Mouse (Mus musculus) G1E (cell line): ENCODE measurements around the gene Gmppa. TPM values are rescaled to one million over a fixed set of nuclear protein-coding genes. Genes with fewer than 3 reads are reported as not detected.

Experiments used
- ATAC-seq: 2 replicates; pipeline ENCODE4 v1.8.0; 2016; ENCODE audit warnings: mild to moderate bottlenecking; ENCODE audit not compliant: insufficient number of reproducible peaks, poor library complexity, low FRiP score, severe bottlenecking; ENCODE audit errors: extremely low read depth
- DNase-seq: peaks from one replicate; pipeline ENCODE4 v3.0.0; 2012; ENCODE audit warnings: low spot score
- H3K27me3 ChIP-seq: 2 replicates; pipeline ENCODE4 v1.6.1; 2012; ENCODE audit warnings: mild to moderate bottlenecking, low read length, inconsistent platforms; ENCODE audit not compliant: insufficient read depth
- H3K36me3 ChIP-seq: replicated peaks from 2 replicates; pipeline ENCODE3; 2012; ENCODE audit warnings: mild to moderate bottlenecking, inconsistent platforms
- H3K4me1 ChIP-seq: 2 replicates; pipeline ENCODE4 v1.6.1; 2012; ENCODE audit warnings: low read depth, low read length, inconsistent platforms, mixed read lengths; ENCODE audit not compliant: insufficient read depth
- H3K4me3 ChIP-seq: 2 replicates; pipeline ENCODE4 v1.5.1; 2012; ENCODE audit warnings: low read depth, mild to moderate bottlenecking, inconsistent platforms, low read length, moderate library complexity, mixed read lengths
- H3K9me3 ChIP-seq: replicated peaks from 2 replicates; pipeline ENCODE4 v1.6.1; 2012; ENCODE audit warnings: inconsistent platforms
- CTCF ChIP-seq: IDR thresholded peaks from 2 replicates; pipeline ENCODE4 v1.5.1; 2012; ENCODE audit warnings: low read depth, low read length, inconsistent platforms, mixed read lengths
- GATA1 ChIP-seq: IDR thresholded peaks from 2 replicates; pipeline ENCODE4 v1.6.1; 2012; ENCODE audit warnings: borderline replicate concordance, low read length, inconsistent platforms, mixed read lengths
- GATA2 ChIP-seq: IDR thresholded peaks from 2 replicates; pipeline ENCODE4 v1.6.1; 2012; ENCODE audit warnings: low read depth, low read length, inconsistent platforms, borderline replicate concordance
- POLR2AphosphoS5 ChIP-seq: IDR thresholded peaks from 2 replicates; pipeline ENCODE4 v1.6.1; 2012; ENCODE audit warnings: low read depth, low read length, inconsistent platforms; ENCODE audit not compliant: insufficient replicate concordance
- TAL1 ChIP-seq: conservative IDR thresholded peaks from 2 replicates; pipeline ENCODE4 v1.6.1; 2012; ENCODE audit warnings: low read depth, low read length, inconsistent platforms, mixed read lengths
- polyA plus RNA-seq: library from polyadenylated mRNA; stranded (reverse); fragments of >175 nt; gene quantifications from 2 replicates; pipeline ENCODE4 v1.2.3, GENCODE M21; 2012
- total RNA-seq, 2 experiments: library from RNA; stranded (forward) in 1 of 2; stranded (reverse) in 1 of 2; fragments of 200-1000 nt in 1 of 2; fragments of >200 nt in 1 of 2; fragmentation: Nextera tagmentation in 1 of 2; gene quantifications; 2 replicates each; pipeline ENCODE4 v1.2.3; 2014 to 2017

Gmppa gene
- total and polyA plus RNA-seq, 3 experiments: 178 to 328 (median 182) TPM

DNA sequence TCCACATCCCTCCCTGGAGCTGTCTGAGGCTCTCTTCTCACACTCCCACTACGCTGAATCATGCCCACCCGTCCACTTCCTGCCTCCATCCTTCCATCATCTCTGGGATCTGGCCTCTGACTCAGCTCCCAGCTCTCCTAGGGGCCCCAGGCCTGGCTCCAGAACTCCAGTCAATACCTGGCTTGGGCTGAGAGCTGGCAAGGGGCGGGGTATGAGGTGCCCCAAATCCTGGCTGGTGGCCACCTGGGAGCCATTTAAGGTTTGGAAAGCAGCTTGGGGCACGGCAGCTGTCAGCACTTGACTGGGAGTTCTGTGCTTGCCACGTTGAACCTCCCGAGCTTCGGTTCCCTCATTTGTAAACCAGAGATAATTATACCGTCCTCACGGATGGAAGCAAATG lies 42.6 kb upstream of the Gmppa start:
- H3K27me3 ChIP-seq: peaks cover 28% of the 10 kb centered on the region
- ATAC-seq: no peak
- H3K4me3 ChIP-seq: no peak overlapping the region
- TF ChIP-seq GATA2 (no peak), CTCF (no peak), POLR2AphosphoS5 (no peak), TAL1 (no peak), GATA1 (no peak)
- no peaks in the 10 kb centered on the region for H3K4me1 ChIP-seq
- H3K36me3 ChIP-seq: no peaks in the 10 kb centered on the region
- H3K9me3 ChIP-seq: peaks cover 5% of the 10 kb centered on the region
- DNase-seq: no peak

DNA sequence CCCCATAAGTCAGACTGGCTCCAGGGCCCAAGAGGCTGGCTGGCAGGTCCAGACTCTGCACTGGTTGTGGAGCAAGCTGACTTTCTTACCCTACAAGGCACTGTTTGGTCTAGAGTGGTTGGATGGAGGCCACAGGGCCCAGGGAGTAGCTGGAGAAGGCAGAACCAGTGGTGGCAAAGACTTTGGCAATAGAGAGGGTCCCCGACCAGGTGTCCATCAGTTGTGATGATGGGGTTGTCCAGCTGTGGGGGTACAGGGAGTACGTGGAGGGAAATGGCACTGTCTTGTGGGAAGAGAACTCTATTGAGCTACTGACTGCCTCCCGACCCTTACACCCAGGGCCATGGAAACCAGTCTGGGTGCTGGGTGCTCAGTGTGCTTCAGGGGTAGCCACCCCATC lies 41.9 kb upstream of the Gmppa start:
- no peak overlapping the region for H3K4me3 ChIP-seq
- H3K4me1 ChIP-seq: peaks cover 4% of the 10 kb centered on the region
- no peaks in the 10 kb centered on the region for H3K36me3 ChIP-seq
- DNase-seq (no peak), ATAC-seq (no peak)
- no peaks in the 10 kb centered on the region for H3K9me3 ChIP-seq
- peaks cover 25% of the 10 kb centered on the region for H3K27me3 ChIP-seq
- TF ChIP-seq GATA2: no peak
- TF ChIP-seq POLR2AphosphoS5: no peak
- TF ChIP-seq GATA1: no peak
- TF ChIP-seq CTCF: no peak
- no peak for TF ChIP-seq TAL1

DNA sequence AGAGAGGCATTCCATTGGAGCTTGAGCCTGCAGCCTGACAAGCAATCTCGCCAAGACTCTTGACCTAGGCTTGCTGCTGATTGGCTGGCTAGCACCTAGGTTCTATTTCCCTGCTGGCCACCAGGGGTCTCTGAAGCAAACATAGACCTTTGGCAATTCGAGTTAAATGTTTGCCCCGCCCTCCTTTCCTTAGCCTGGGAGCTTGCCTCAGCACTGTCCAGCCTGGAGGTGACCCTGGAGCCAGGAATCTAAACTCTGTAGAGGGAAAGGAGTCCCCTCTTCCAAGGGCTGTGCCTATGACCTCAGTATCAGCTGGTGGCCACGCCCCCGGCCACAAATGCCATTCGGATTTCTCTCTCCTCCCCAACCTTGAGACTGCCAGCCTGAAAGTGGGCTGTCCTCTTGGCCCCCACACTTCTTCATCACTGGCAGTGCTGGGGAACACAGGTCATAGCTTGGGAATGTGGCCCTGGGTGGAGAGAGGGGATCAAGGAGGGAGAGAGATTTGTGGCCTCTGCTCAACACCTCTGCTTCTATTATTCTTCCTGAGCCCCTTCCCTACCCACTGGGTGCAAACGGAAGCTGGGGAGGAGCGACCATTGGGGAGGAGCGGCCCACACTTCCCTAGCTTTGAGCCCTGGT lies 36.8 kb upstream of the Gmppa start:
- ATAC-seq: peak; percentile 77

DNA sequence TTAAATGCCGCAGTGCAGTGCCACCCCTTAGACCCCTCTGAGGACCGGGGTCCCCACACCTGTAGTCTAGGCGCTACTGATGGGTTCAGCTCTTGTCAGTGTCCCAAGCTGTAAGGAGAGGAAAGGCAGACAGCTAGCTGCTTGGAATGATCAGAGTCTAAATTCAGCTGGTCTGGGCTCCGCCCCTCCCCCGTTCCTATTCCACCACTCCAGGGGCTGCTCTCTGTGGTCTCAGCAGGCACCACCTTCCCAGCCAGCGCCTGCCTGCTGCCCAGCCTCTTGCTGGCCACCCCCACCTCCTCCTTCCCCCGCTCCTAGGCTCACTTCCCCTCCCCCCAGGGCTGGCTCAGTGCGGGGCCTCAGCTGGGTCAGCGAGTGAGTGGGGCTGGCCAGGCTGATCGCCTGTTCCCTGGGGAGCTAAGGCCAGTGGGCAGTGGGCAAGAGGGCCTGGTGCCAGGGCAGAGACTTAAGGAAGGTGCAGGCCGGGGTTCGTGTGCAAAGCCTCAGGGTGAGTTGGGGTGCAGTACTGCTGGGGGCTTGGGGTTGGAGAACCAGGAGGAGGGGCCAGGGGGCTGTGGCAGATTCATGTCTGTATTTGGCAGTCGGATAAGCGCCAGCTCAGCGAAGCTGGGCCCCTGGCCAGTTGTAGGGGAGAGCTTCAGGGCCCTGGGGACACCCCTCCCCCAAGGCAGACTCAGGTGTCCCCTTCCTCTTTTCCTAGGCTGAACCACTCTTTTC lies 35.8 kb upstream of the Gmppa start:
- Histone ChIP-seq H3K27me3 (peaks cover 57% of the 10 kb centered on the region), H3K4me3 (peak overlapping the region; percentile 33; the same call in 1 of the 2 replicates), H3K36me3 (no peaks in the 10 kb centered on the region), H3K4me1 (peaks cover 24% of the 10 kb centered on the region), H3K9me3 (no peaks in the 10 kb centered on the region)
- DNase-seq (no peak), ATAC-seq (no peak)
- no peak for TF ChIP-seq GATA1
- TF ChIP-seq TAL1: no peak
- TF ChIP-seq CTCF: no peak
- no peak for TF ChIP-seq POLR2AphosphoS5
- no peak for TF ChIP-seq GATA2

More for the DNA sequence above, 36.8 kb upstream of the Gmppa start:
- Histone ChIP-seq H3K4me1 (peaks cover 24% of the 10 kb centered on the region), H3K4me3 (no peak overlapping the region), H3K36me3 (no peaks in the 10 kb centered on the region), H3K27me3 (peaks cover 55% of the 10 kb centered on the region), H3K9me3 (no peaks in the 10 kb centered on the region)
- no peak for TF ChIP-seq TAL1
- TF ChIP-seq CTCF: peak; percentile 60
- TF ChIP-seq POLR2AphosphoS5: no peak
- DNase-seq: peak; percentile 86

DNA sequence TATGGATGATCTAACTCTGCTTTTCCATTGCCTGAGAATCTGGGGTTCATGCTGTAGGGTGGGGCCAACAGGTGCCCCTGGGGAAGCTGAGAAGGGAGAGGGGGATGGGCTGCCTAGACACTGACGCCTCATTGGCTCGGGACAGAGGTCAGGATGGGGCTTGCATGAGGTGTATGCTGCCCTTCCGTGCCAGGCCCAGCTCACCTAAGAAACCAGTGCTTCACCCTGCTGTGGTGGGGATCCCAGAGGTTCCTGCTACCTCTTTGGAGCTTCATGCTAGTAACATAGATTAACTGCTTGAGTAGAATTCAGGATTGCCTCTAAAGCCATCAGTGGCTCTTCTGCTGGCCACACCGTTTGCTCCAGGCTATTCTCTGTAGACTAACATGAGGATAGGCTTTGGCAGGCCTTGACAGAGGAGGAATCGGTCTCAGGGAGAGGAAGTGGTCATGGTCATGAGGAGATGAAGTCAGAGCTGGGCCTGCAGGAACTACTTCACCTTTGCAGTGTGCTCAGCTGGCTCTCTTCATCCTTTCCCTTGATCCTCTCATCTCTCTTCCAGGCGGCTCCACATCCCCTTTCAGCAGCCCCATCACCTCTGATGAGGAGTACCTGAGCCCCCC lies 35.1 kb upstream of the Gmppa start:
- no peak for ATAC-seq
- TF ChIP-seq POLR2AphosphoS5 (no peak), CTCF (no peak), GATA2 (no peak), GATA1 (no peak), TAL1 (no peak)
- no peaks in the 10 kb centered on the region for H3K36me3 ChIP-seq
- H3K4me3 ChIP-seq: no peak overlapping the region; the same call in 1 of the 2 replicates
- peaks cover 57% of the 10 kb centered on the region for H3K27me3 ChIP-seq
- H3K4me1 ChIP-seq: peaks cover 24% of the 10 kb centered on the region
- DNase-seq: no peak
- no peaks in the 10 kb centered on the region for H3K9me3 ChIP-seq

DNA sequence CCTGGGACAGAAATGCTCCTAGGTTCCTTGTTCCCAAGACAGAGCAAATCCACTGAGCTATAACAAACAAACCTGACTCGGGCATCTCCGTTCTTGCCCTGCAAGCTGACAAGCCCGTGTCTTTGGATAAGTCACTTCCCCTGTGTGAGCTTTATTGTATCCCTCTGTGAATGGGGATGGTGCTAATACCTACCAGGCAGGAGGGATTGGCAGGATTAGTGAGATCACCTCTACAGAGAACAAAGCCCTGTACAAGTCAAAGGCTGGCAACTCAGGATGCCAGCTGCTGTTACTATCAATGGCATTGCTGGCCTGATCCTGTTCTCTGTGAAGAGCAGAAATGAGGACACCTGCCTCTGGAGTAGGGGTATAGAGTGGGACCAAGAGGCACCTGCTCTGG lies 30.2 kb upstream of the Gmppa start:
- DNase-seq (no peak), ATAC-seq (no peak)
- no peaks in the 10 kb centered on the region for H3K9me3 ChIP-seq
- no peak overlapping the region for H3K4me3 ChIP-seq
- H3K36me3 ChIP-seq: no peaks in the 10 kb centered on the region
- peaks cover 3% of the 10 kb centered on the region for H3K4me1 ChIP-seq
- no peak for TF ChIP-seq CTCF
- TF ChIP-seq GATA2: no peak
- no peak for TF ChIP-seq TAL1
- no peak for TF ChIP-seq POLR2AphosphoS5
- TF ChIP-seq GATA1: no peak
- peaks cover 74% of the 10 kb centered on the region for H3K27me3 ChIP-seq
